Mouse (Mus musculus) hindbrain, embryonic 13.5 days (tissue): ENCODE measurements around the gene Gm45208. TPM values are rescaled to one million over a fixed set of nuclear protein-coding genes. Genes with fewer than 3 reads are reported as not detected.
A peak's percentile ranks its signal among the peaks of the same experiment; 100 is the strongest.
"Not testable (repeated sequence)": the region's sequence is repeated elsewhere in the genome, so short reads cannot be mapped to it uniquely, and the experiment has no call there.

Experiments
- ATAC-seq: fragments of 200-750 bp; cut with Nextera tagmentation; 2 replicates; pipeline ENCODE4 v1.8.0; 2017; ENCODE audit warnings: moderate TSS enrichment; ENCODE audit not compliant: low FRiP score
- H3K27ac ChIP-seq: fragments of 300-500 bp; sonication (generic); 2 replicates; pipeline ENCODE4 v1.5.1; 2015; ENCODE audit warnings: inconsistent platforms, mild to moderate bottlenecking, moderate library complexity
- H3K27me3 ChIP-seq: fragments of 300-500 bp; sonication (generic); 2 replicates; pipeline ENCODE4 v1.6.1; 2015; ENCODE audit warnings: mild to moderate bottlenecking, inconsistent platforms
- H3K36me3 ChIP-seq: fragments of 300-500 bp; sonication (generic); 2 replicates; pipeline ENCODE4 v1.6.1; 2015; ENCODE audit warnings: mild to moderate bottlenecking, inconsistent platforms
- H3K4me1 ChIP-seq: fragments of 300-500 bp; sonication (generic); replicated peaks from 2 replicates; pipeline ENCODE4 v1.6.1; 2015; ENCODE audit warnings: inconsistent platforms
- H3K4me2 ChIP-seq: fragments of 300-500 bp; sonication (generic); 2 replicates; pipeline ENCODE4 v1.6.1; 2015; ENCODE audit warnings: inconsistent platforms, mild to moderate bottlenecking, moderate library complexity
- H3K4me3 ChIP-seq: fragments of 300-500 bp; sonication (generic); 2 replicates; pipeline ENCODE4 v1.5.1; 2015; ENCODE audit warnings: mild to moderate bottlenecking, inconsistent platforms
- H3K9ac ChIP-seq: fragments of 300-500 bp; sonication (generic); 2 replicates; pipeline ENCODE4 v1.6.1; 2015; ENCODE audit warnings: mild to moderate bottlenecking, inconsistent platforms
- H3K9me3 ChIP-seq: fragments of 300-500 bp; sonication (generic); 2 replicates; pipeline ENCODE4 v1.6.1; 2016; ENCODE audit warnings: inconsistent platforms
- WGBS: fragments of 180-500 bp; shearing (Covaris S2); methylation state at CpG from one replicate; pipeline ENCODE4 v1.1.7; 2015; 5-methylcytosine and 5-hydroxymethylcytosine counted together
- polyA plus RNA-seq: library from polyadenylated mRNA; unstranded; fragments of >200 nt; fragmentation: Nextera tagmentation; extraction: Ambion mirVana; gene quantifications from 2 replicates; pipeline ENCODE4 v1.2.1, GENCODE M21; 2015

Gene Gm45208
- polyA plus RNA-seq, 1 experiment from 2014 or later: not detected

GRCm38 (mm10) chrX:7728922-7729265 is 6.8 kb downstream of the Gm45208 start:
- H3K4me2 ChIP-seq: peak overlapping the region; percentile 59
- no peak for ATAC-seq
- peaks cover 20% of the 10 kb centered on the region for H3K36me3 ChIP-seq
- 21% methylated on average over 4 of the region's 4 CpGs for WGBS
- peak overlapping the region; percentile 70 for H3K9ac ChIP-seq
- peak overlapping the region; percentile 85 for H3K27ac ChIP-seq
- H3K9me3 ChIP-seq: no peaks in the 10 kb centered on the region
- H3K27me3 ChIP-seq: no peaks in the 10 kb centered on the region
- peak overlapping the region; percentile 45 for H3K4me3 ChIP-seq
- H3K4me1 ChIP-seq: peaks cover 12% of the 10 kb centered on the region

- no peaks in the 10 kb centered on the region for H3K27me3 ChIP-seq
- H3K9me3 ChIP-seq: no peaks in the 10 kb centered on the region
- ATAC-seq: no peak
- no peak overlapping the region for H3K4me3 ChIP-seq
- WGBS: 31% methylated on average over 26 of the region's 26 CpGs
- H3K4me1 ChIP-seq: peaks cover 9% of the 10 kb centered on the region
- H3K9ac ChIP-seq: no peak overlapping the region
- H3K4me2 ChIP-seq: no peak overlapping the region
- peaks cover 22% of the 10 kb centered on the region for H3K36me3 ChIP-seq
- H3K27ac ChIP-seq: no peak overlapping the region
Observed at GRCm38 (mm10) chrX:7733571-7734156, 11.6 kb downstream of the Gm45208 start.

- 75% methylated on average over 14 of the region's 14 CpGs for WGBS
- no peak overlapping the region for H3K9ac ChIP-seq
- H3K36me3 ChIP-seq: peaks cover 22% of the 10 kb centered on the region
- no peaks in the 10 kb centered on the region for H3K27me3 ChIP-seq
- no peak for ATAC-seq
- H3K27ac ChIP-seq: no peak overlapping the region
- H3K9me3 ChIP-seq: no peaks in the 10 kb centered on the region
- H3K4me1 ChIP-seq: no peaks in the 10 kb centered on the region
- H3K4me3 ChIP-seq: no peak overlapping the region
- H3K4me2 ChIP-seq: no peak overlapping the region
Observed at GRCm38 (mm10) chrX:7739336-7740081, 17.5 kb downstream of the Gm45208 start.

- no peak overlapping the region for H3K27ac ChIP-seq
- no peak overlapping the region for H3K4me2 ChIP-seq
- H3K36me3 ChIP-seq: peaks cover 18% of the 10 kb centered on the region
- ATAC-seq: no peak
- no peaks in the 10 kb centered on the region for H3K27me3 ChIP-seq
- no peak overlapping the region for H3K9ac ChIP-seq
- H3K4me3 ChIP-seq: no peak overlapping the region
- 70% methylated on average over 10 of the region's 10 CpGs for WGBS
- no peaks in the 10 kb centered on the region for H3K9me3 ChIP-seq
- H3K4me1 ChIP-seq: no peaks in the 10 kb centered on the region
Observed at GRCm38 (mm10) chrX:7740082-7740819, 18.2 kb downstream of the Gm45208 start.

- Histone ChIP-seq H3K9me3 (no peaks in the 10 kb centered on the region), H3K4me2 (no peak overlapping the region), H3K9ac (no peak overlapping the region), H3K4me1 (no peaks in the 10 kb centered on the region), H3K4me3 (no peak overlapping the region), H3K27ac (no peak overlapping the region), H3K27me3 (no peaks in the 10 kb centered on the region), H3K36me3 (peaks cover 12% of the 10 kb centered on the region)
- ATAC-seq: no peak
- WGBS: 82% methylated on average over 5 of the region's 5 CpGs
Observed at GRCm38 (mm10) chrX:7741103-7741502, 19.1 kb downstream of the Gm45208 start.

- Histone ChIP-seq H3K9ac (no peak overlapping the region), H3K9me3 (no peaks in the 10 kb centered on the region), H3K36me3 (no peaks in the 10 kb centered on the region), H3K4me3 (no peak overlapping the region), H3K27ac (no peak overlapping the region), H3K4me1 (no peaks in the 10 kb centered on the region; the same call in 1 of the 2 replicates), H3K4me2 (no peak overlapping the region), H3K27me3 (no peaks in the 10 kb centered on the region)
- 58% methylated on average over 5 of the region's 5 CpGs for WGBS
- no peak for ATAC-seq
Observed at GRCm38 (mm10) chrX:7743470-7743869, 21.4 kb downstream of the Gm45208 start.

- Histone ChIP-seq H3K4me1 (peaks cover 9% of the 10 kb centered on the region), H3K9me3 (no peaks in the 10 kb centered on the region), H3K4me3 (no peak overlapping the region), H3K27ac (no peak overlapping the region), H3K4me2 (no peak overlapping the region), H3K27me3 (no peaks in the 10 kb centered on the region), H3K9ac (no peak overlapping the region), H3K36me3 (no peaks in the 10 kb centered on the region)
- no peak for ATAC-seq
- WGBS: 94% methylated on average over 1 of the region's 1 CpGs
Observed at GRCm38 (mm10) chrX:7744940-7745339, 22.9 kb downstream of the Gm45208 start.

- no peaks in the 10 kb centered on the region for H3K9me3 ChIP-seq
- no peak overlapping the region for H3K4me3 ChIP-seq
- no peak for ATAC-seq
- no peaks in the 10 kb centered on the region for H3K36me3 ChIP-seq
- no peak overlapping the region for H3K9ac ChIP-seq
- no peak overlapping the region for H3K4me2 ChIP-seq
- H3K27ac ChIP-seq: no peak overlapping the region
- H3K27me3 ChIP-seq: no peaks in the 10 kb centered on the region
- H3K4me1 ChIP-seq: peaks cover 11% of the 10 kb centered on the region
- WGBS: 94% methylated on average over 8 of the region's 8 CpGs
Observed at GRCm38 (mm10) chrX:7745429-7745828, 23.4 kb downstream of the Gm45208 start.

- H3K27ac ChIP-seq: peak within 1 kb of the TSS; percentile 73
- WGBS: 8% methylated on average over 44 of the region's 56 CpGs
- no peaks in the 10 kb centered on the region for H3K9me3 ChIP-seq
- peak within 1 kb of the TSS; percentile 59 for H3K4me3 ChIP-seq
- peak; percentile 88 for ATAC-seq
- peak within 1 kb of the TSS; percentile 78 for H3K9ac ChIP-seq
- H3K36me3 ChIP-seq: no peaks in the 10 kb centered on the region
- peak within 1 kb of the TSS; percentile 60 for H3K4me2 ChIP-seq
- H3K4me1 ChIP-seq: peaks cover 11% of the 10 kb centered on the region
- no peaks in the 10 kb centered on the region for H3K27me3 ChIP-seq
Observed at GRCm38 (mm10) chrX:7750432-7751116, 28.5 kb downstream of the Gm45208 start, which contains the start of gene Ccdc120. Ccdc120 (minus strand) TSS chrX:7750905.

GRCm38 (mm10) chrX:7753627-7754026 is 31.6 kb downstream of the Gm45208 start:
- H3K4me3 ChIP-seq, H3K9ac ChIP-seq, H3K27ac ChIP-seq, H3K36me3 ChIP-seq, H3K9me3 ChIP-seq, H3K4me2 ChIP-seq, ATAC-seq, H3K27me3 ChIP-seq: not testable (repeated sequence)
- WGBS: 24% methylated on average over 3 of the region's 3 CpGs
- peaks cover 11% of the 10 kb centered on the region for H3K4me1 ChIP-seq

GRCm38 (mm10) chrX:7762137-7762920 is 40.3 kb downstream of the Gm45208 start, which contains the start of gene Tfe3:
Tfe3 (plus strand) TSS chrX:7762560.
- peak within 1 kb of the TSS; percentile 60 for H3K4me3 ChIP-seq
- H3K27me3 ChIP-seq: no peaks in the 10 kb centered on the region
- H3K9ac ChIP-seq: peak within 1 kb of the TSS; percentile 78
- peaks cover 30% of the 10 kb centered on the region for H3K4me1 ChIP-seq
- WGBS: 20% methylated on average over 38 of the region's 38 CpGs
- H3K27ac ChIP-seq: peak within 1 kb of the TSS; percentile 81
- peak; percentile 95 for ATAC-seq
- H3K36me3 ChIP-seq: peaks cover 8% of the 10 kb centered on the region; the same call in 1 of the 2 replicates
- H3K4me2 ChIP-seq: peak within 1 kb of the TSS; percentile 66
- no peaks in the 10 kb centered on the region for H3K9me3 ChIP-seq
